Mouse (Mus musculus) liver, embryonic 16.5 days (tissue): ENCODE measurements around the gene Supt6. TPM values are rescaled to one million over a fixed set of nuclear protein-coding genes. Genes with fewer than 3 reads are reported as not detected.
A peak's percentile ranks its signal among the peaks of the same experiment; 100 is the strongest.

Experiments used
- ATAC-seq: fragments of 200-750 bp; cut with Nextera tagmentation; 2 replicates; pipeline ENCODE4 v1.8.0; 2017; ENCODE audit warnings: low read depth, mild to moderate bottlenecking, moderate number of reproducible peaks, moderate library complexity
- H3K27ac ChIP-seq: fragments of 300-500 bp; sonication (generic); 2 replicates; pipeline ENCODE4 v1.5.1; 2014; ENCODE audit warnings: mild to moderate bottlenecking, low read length
- H3K27me3 ChIP-seq: fragments of 300-500 bp; sonication (generic); 2 replicates; pipeline ENCODE4 v1.6.1; 2014; ENCODE audit warnings: low read depth, low read length, mixed read lengths; ENCODE audit not compliant: control insufficient read depth, insufficient read depth
- H3K36me3 ChIP-seq: fragments of 300-500 bp; sonication (generic); 2 replicates; pipeline ENCODE4 v1.6.1; 2014; ENCODE audit warnings: mild to moderate bottlenecking; ENCODE audit not compliant: control insufficient read depth, insufficient read depth
- H3K4me1 ChIP-seq: fragments of 300-500 bp; sonication (generic); 2 replicates; pipeline ENCODE4 v1.6.1; 2014; ENCODE audit warnings: low read depth, low read length, mixed read lengths; ENCODE audit not compliant: control insufficient read depth
- H3K4me2 ChIP-seq: fragments of 300-500 bp; sonication (generic); 2 replicates; pipeline ENCODE4 v1.6.1; 2014; ENCODE audit warnings: low read depth, low read length, mixed read lengths
- H3K4me3 ChIP-seq: fragments of 300-500 bp; sonication (generic); 2 replicates; pipeline ENCODE4 v1.5.1; 2014; ENCODE audit warnings: low read depth, mild to moderate bottlenecking, low read length
- H3K9ac ChIP-seq: fragments of 300-500 bp; sonication (generic); 2 replicates; pipeline ENCODE4 v1.6.1; 2014; ENCODE audit warnings: low read depth, low read length
- H3K9me3 ChIP-seq: fragments of 300-500 bp; sonication (generic); replicated peaks from 2 replicates; pipeline ENCODE4 v1.6.1; 2016; ENCODE audit warnings: low read length; ENCODE audit not compliant: control insufficient read depth
- WGBS: fragments of 180-500 bp; shearing (Covaris S2); extraction: QIAGEN DNeasy Blood & Tissue Kit; methylation state at CpG from one replicate; pipeline ENCODE4 v1.1.7; 2014; ENCODE audit not compliant: insufficient replicate concordance; 5-methylcytosine and 5-hydroxymethylcytosine counted together
- polyA plus RNA-seq: library from polyadenylated mRNA; unstranded; fragments of >200 nt; fragmentation: Nextera tagmentation; extraction: Ambion mirVana; gene quantifications from 2 replicates; pipeline ENCODE4 v1.2.1, GENCODE M21; 2015

The Supt6 gene
- polyA plus RNA-seq, 1 experiment from 2014 or later = 10.3 TPM

GRCm38 (mm10) chr11:78207190-78207589 lies 38.6 kb downstream of the Supt6 start:
- no peak overlapping the region for H3K4me3 ChIP-seq
- no peak overlapping the region for H3K27ac ChIP-seq
- WGBS = 82% methylated on average over 7 of the region's 7 CpGs
- H3K36me3 ChIP-seq = peaks cover 46% of the 10 kb centered on the region
- no peak overlapping the region for H3K4me2 ChIP-seq
- no peaks in the 10 kb centered on the region for H3K4me1 ChIP-seq
- H3K9ac ChIP-seq = no peak overlapping the region
- H3K27me3 ChIP-seq = no peaks in the 10 kb centered on the region
- no peak for ATAC-seq
- no peaks in the 10 kb centered on the region for H3K9me3 ChIP-seq

DNA sequence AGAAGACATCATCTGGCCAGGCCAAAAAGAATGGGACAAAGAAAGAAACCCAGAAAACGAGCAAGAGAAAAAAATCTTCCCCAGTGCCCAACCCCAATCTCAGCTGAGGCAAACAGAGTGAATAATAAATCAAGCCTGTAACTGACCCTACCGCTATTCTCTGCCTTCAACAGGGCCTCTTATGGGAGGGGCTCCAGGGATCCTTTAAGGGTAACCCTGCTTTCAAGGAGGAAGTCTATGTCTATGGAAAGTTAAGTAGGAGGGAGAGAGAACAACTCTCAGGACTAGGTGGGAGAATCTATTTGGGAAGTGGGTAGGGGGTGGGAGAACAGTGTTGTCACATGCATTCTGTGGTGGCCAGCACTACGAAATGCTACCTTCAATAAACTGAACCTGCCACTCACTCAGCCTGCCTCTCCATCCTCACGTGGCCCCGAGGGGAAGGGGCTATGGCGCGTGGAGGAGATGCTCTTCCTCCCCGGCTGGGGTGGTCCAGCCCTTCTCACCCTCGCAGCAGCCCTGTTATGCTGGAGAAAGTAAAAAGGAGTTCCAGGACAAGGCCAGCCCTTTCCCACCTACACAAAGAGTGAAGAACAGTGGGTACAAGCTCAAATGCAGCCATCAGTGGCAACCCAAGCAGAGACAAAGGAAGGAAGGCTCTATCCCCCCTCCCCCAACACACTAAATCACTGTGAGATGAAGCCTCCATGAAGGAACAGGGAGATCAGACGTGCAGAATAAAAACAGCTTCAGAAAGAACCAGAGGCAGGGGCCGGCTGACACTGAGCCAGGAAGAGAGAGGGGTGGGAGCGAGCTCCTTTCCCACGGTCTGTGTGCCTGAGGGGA lies 40.2 kb downstream of the Supt6 start:
- no peak for ATAC-seq
- 66% methylated on average over 13 of the region's 13 CpGs for WGBS
- Histone ChIP-seq H3K4me2 (no peak overlapping the region), H3K27ac (no peak overlapping the region), H3K4me3 (no peak overlapping the region), H3K9me3 (no peaks in the 10 kb centered on the region), H3K4me1 (no peaks in the 10 kb centered on the region), H3K27me3 (no peaks in the 10 kb centered on the region), H3K36me3 (peaks cover 33% of the 10 kb centered on the region), H3K9ac (no peak overlapping the region)

- Histone ChIP-seq H3K36me3 (peaks cover 28% of the 10 kb centered on the region), H3K4me2 (no peak overlapping the region), H3K27me3 (no peaks in the 10 kb centered on the region), H3K9me3 (no peaks in the 10 kb centered on the region), H3K27ac (no peak overlapping the region), H3K9ac (no peak overlapping the region), H3K4me1 (no peaks in the 10 kb centered on the region), H3K4me3 (no peak overlapping the region)
- ATAC-seq = no peak
- 71% methylated on average over 6 of the region's 6 CpGs for WGBS
Measured at GRCm38 (mm10) chr11:78204287-78204686, 41.5 kb downstream of the Supt6 start.

DNA sequence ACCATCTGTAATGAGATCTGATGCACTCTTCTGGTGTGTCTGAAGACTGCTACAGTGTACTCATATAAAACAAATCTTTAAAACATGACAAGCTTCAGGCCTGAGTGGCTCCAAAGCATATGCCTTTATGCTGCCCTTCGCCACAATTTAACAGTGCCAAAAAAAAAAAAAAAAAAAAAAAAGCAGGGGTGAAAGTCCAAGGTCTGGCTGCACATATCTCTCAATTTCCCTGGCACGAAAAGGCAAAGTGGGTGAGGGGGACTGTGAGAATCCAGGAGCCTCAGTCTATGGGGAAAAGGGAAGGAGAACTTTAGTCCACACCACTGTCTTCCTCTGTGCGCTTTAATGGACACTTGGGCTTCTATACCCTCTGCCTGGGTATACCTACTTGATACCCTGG lies 43.4 kb downstream of the Supt6 start:
- peaks cover 10% of the 10 kb centered on the region for H3K36me3 ChIP-seq
- no peak for ATAC-seq
- no peaks in the 10 kb centered on the region for H3K9me3 ChIP-seq
- no peaks in the 10 kb centered on the region for H3K4me1 ChIP-seq
- H3K27ac ChIP-seq = no peak overlapping the region
- H3K4me3 ChIP-seq = no peak overlapping the region
- H3K4me2 ChIP-seq = no peak overlapping the region
- no peak overlapping the region for H3K9ac ChIP-seq
- no peaks in the 10 kb centered on the region for H3K27me3 ChIP-seq
- WGBS = 67% methylated on average over 3 of the region's 3 CpGs

GRCm38 (mm10) chr11:78195101-78195863 lies 50.5 kb downstream of the Supt6 start:
- Histone ChIP-seq H3K27ac (no peak overlapping the region), H3K4me1 (peaks cover 13% of the 10 kb centered on the region), H3K9ac (peak overlapping the region; percentile 61), H3K4me3 (peak overlapping the region; percentile 68), H3K4me2 (peak overlapping the region; percentile 88), H3K27me3 (peaks cover 15% of the 10 kb centered on the region), H3K9me3 (no peaks in the 10 kb centered on the region), H3K36me3 (no peaks in the 10 kb centered on the region)
- 61% methylated on average over 23 of the region's 23 CpGs for WGBS
- ATAC-seq = no peak

GRCm38 (mm10) chr11:78194411-78195100 lies 51.2 kb downstream of the Supt6 start:
- peak; percentile 76 for ATAC-seq
- H3K4me2 ChIP-seq = peak overlapping the region; percentile 88
- H3K9ac ChIP-seq = peak overlapping the region; percentile 61
- H3K36me3 ChIP-seq = no peaks in the 10 kb centered on the region
- WGBS = 1% methylated on average over 30 of the region's 30 CpGs
- H3K4me1 ChIP-seq = peaks cover 13% of the 10 kb centered on the region
- no peaks in the 10 kb centered on the region for H3K9me3 ChIP-seq
- H3K27me3 ChIP-seq = peaks cover 22% of the 10 kb centered on the region
- no peak overlapping the region for H3K27ac ChIP-seq
- H3K4me3 ChIP-seq = peak overlapping the region; percentile 68

GRCm38 (mm10) chr11:78193113-78193512 lies 52.7 kb downstream of the Supt6 start, which contains the start of gene Proca1:
Proca1 (plus strand) TSS chr11:78193392.
- H3K27me3 ChIP-seq = peaks cover 37% of the 10 kb centered on the region
- H3K4me3 ChIP-seq = peak within 1 kb of the TSS; percentile 68
- peak within 1 kb of the TSS; percentile 88; the same call in 1 of the 2 replicates for H3K4me2 ChIP-seq
- H3K9ac ChIP-seq = no peak within 1 kb of the TSS
- H3K27ac ChIP-seq = no peak within 1 kb of the TSS
- 65% methylated on average over 1 of the region's 1 CpGs for WGBS
- no peaks in the 10 kb centered on the region for H3K36me3 ChIP-seq
- ATAC-seq = no peak
- peaks cover 13% of the 10 kb centered on the region for H3K4me1 ChIP-seq
- H3K9me3 ChIP-seq = no peaks in the 10 kb centered on the region

DNA sequence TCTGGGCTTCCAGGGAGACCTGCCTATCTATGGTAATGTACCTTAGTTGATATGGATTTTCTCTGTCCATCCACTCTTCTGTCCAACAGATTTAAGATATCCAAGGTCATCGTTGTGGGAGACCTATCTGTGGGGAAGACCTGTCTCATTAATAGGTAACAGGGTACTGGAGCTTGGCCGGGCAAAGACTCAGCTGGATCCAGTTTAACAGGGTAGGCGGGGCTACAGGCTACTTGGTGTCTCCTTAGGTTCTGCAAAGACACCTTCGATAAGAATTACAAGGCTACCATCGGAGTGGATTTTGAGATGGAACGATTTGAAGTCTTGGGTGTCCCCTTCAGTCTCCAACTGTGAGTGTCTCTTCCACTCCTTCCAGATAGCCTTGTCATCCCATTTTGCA lies 55.7 kb downstream of the Supt6 start:
- H3K4me2 ChIP-seq = peak overlapping the region; percentile 54; the same call in 1 of the 2 replicates
- 48% methylated on average over 6 of the region's 6 CpGs for WGBS
- no peak overlapping the region for H3K27ac ChIP-seq
- H3K9ac ChIP-seq = no peak overlapping the region
- peaks cover 56% of the 10 kb centered on the region for H3K27me3 ChIP-seq
- H3K4me1 ChIP-seq = peaks cover 11% of the 10 kb centered on the region
- no peaks in the 10 kb centered on the region for H3K9me3 ChIP-seq
- ATAC-seq = no peak
- H3K36me3 ChIP-seq = no peaks in the 10 kb centered on the region
- peak overlapping the region; percentile 59; the same call in 1 of the 2 replicates for H3K4me3 ChIP-seq
